Mouse (Mus musculus) kidney, postnatal 0 days (tissue): ENCODE results near the gene Olfr1168. TPM values are rescaled to one million over a fixed set of nuclear protein-coding genes. Genes with fewer than 3 reads are reported as not detected.
"Not testable (repeated sequence)": the region's sequence is repeated elsewhere in the genome, so short reads cannot be mapped to it uniquely, and the experiment has no call there.

Experiments
- ATAC-seq: fragments of 200-750 bp; cut with Nextera tagmentation; replicated peaks from 2 replicates; pipeline ENCODE4 v1.8.0; 2017; ENCODE audit warnings: low read depth, moderate number of reproducible peaks, moderate TSS enrichment, moderate library complexity; ENCODE audit not compliant: low FRiP score
- DNase-seq: peaks from one replicate; pipeline ENCODE4 v3.0.0-alpha.2; 2016; ENCODE audit warnings: low spot score
- H3K27ac ChIP-seq: fragments of 300-500 bp; sonication (generic); 2 replicates; pipeline ENCODE4 v1.5.1; 2014; ENCODE audit warnings: mild to moderate bottlenecking
- H3K27me3 ChIP-seq: fragments of 300-500 bp; sonication (generic); 2 replicates; pipeline ENCODE4 v1.6.1; 2014; ENCODE audit warnings: low read length, mixed read lengths; ENCODE audit not compliant: insufficient read depth
- H3K36me3 ChIP-seq: fragments of 300-500 bp; sonication (generic); 2 replicates; pipeline ENCODE4 v1.6.1; 2014; ENCODE audit warnings: low read length, mixed read lengths; ENCODE audit not compliant: insufficient read depth
- H3K4me1 ChIP-seq: fragments of 300-500 bp; sonication (generic); replicated peaks from 2 replicates; pipeline ENCODE4 v1.6.1; 2014; ENCODE audit warnings: antibody characterized with exemption, low read length, mixed read lengths; ENCODE audit not compliant: insufficient read depth
- H3K4me2 ChIP-seq: fragments of 300-500 bp; sonication (generic); 2 replicates; pipeline ENCODE4 v1.6.1; 2014; ENCODE audit warnings: mild to moderate bottlenecking, low read length, moderate library complexity, mixed read lengths
- H3K4me3 ChIP-seq: fragments of 300-500 bp; sonication (generic); replicated peaks from 2 replicates; pipeline ENCODE4 v1.5.1; 2014; ENCODE audit warnings: low read depth, low read length
- H3K9ac ChIP-seq: fragments of 300-500 bp; sonication (generic); 2 replicates; pipeline ENCODE4 v1.6.1; 2014; ENCODE audit warnings: low read depth, low read length
- H3K9me3 ChIP-seq: fragments of 300-500 bp; sonication (generic); replicated peaks from 2 replicates; pipeline ENCODE4 v1.6.1; 2016; ENCODE audit warnings: low read length, inconsistent platforms, mixed read lengths
- CTCF ChIP-seq: IDR thresholded peaks from 2 replicates; pipeline ENCODE4 v1.5.1; 2016; ENCODE audit warnings: antibody characterized with exemption, low read depth, mild to moderate bottlenecking, moderate library complexity
- WGBS: fragments of 180-500 bp; shearing (Covaris S2); extraction: QIAGEN DNeasy Blood & Tissue Kit; methylation state at CpG from one replicate; pipeline ENCODE4 v1.1.7; 2014; 5-methylcytosine and 5-hydroxymethylcytosine counted together
- polyA plus RNA-seq: library from polyadenylated mRNA; unstranded; fragments of >200 nt; fragmentation: Nextera tagmentation; extraction: Ambion mirVana; gene quantifications from 2 replicates; pipeline ENCODE4 v1.2.1, GENCODE M21; 2015

The Olfr1168 gene
- not detected in 2 replicates for polyA plus RNA-seq

- Histone ChIP-seq H3K9ac (no peak within 1 kb of the TSS), H3K4me2 (no peak within 1 kb of the TSS), H3K27ac (no peak within 1 kb of the TSS), H3K9me3 (no peaks in the 10 kb centered on the region), H3K4me1 (no peaks in the 10 kb centered on the region), H3K4me3 (no peak within 1 kb of the TSS), H3K36me3 (no peaks in the 10 kb centered on the region), H3K27me3 (no peaks in the 10 kb centered on the region)
- WGBS, result 81% methylated on average over 2 of the region's 2 CpGs
- no peak for TF ChIP-seq CTCF
- no peak for ATAC-seq
- no peak for DNase-seq
These were observed at the start of gene Olfr1168 for GRCm38 (mm10) chr2:88181580-88181979. Gene Olfr1168 (plus strand): TSS chr2:88181880.

GRCm38 (mm10) chr2:88155093-88155492, 26.6 kb upstream of the Olfr1168 start, which contains the start of gene Olfr1167:
Gene Olfr1167 (minus strand): TSS chr2:88155193.
- WGBS, result 88% methylated on average over 1 of the region's 1 CpGs
- H3K9ac ChIP-seq, H3K27ac ChIP-seq, H3K27me3 ChIP-seq, DNase-seq, ATAC-seq, H3K9me3 ChIP-seq, H3K4me1 ChIP-seq, H3K36me3 ChIP-seq, H3K4me3 ChIP-seq, H3K4me2 ChIP-seq: not testable (repeated sequence)

GRCm38 (mm10) chr2:88220784-88221183, 39.1 kb downstream of the Olfr1168 start:
- DNase-seq (no peak), ATAC-seq (no peak)
- WGBS, result 90% methylated on average over 1 of the region's 1 CpGs
- Histone ChIP-seq H3K36me3 (no peaks in the 10 kb centered on the region), H3K9me3 (no peaks in the 10 kb centered on the region), H3K4me2 (no peak overlapping the region), H3K4me3 (no peak overlapping the region), H3K27me3 (no peaks in the 10 kb centered on the region), H3K4me1 (no peaks in the 10 kb centered on the region), H3K27ac (no peak overlapping the region), H3K9ac (no peak overlapping the region)
- no peak for TF ChIP-seq CTCF

- no peak for TF ChIP-seq CTCF
- ATAC-seq (no peak), DNase-seq (no peak)
- WGBS, result 76% methylated on average over 1 of the region's 1 CpGs
- Histone ChIP-seq H3K9me3 (no peaks in the 10 kb centered on the region), H3K4me2 (no peak within 1 kb of the TSS), H3K27me3 (no peaks in the 10 kb centered on the region), H3K9ac (no peak within 1 kb of the TSS), H3K4me1 (no peaks in the 10 kb centered on the region), H3K27ac (no peak within 1 kb of the TSS), H3K4me3 (no peak within 1 kb of the TSS), H3K36me3 (no peaks in the 10 kb centered on the region)
These were observed 46.6 kb downstream of the Olfr1168 start, which contains the start of gene Olfr1170 for GRCm38 (mm10) chr2:88228234-88228633. Gene Olfr1170 (minus strand): TSS chr2:88228334.

Other genes with a start within 250 kb of the Olfr1168 start
- not detected in 2 replicates for gene Olfr1155, start 236.7 kb upstream of the Olfr1168 start, polyA plus RNA-seq
- not detected in 2 replicates for gene Olfr1156, start 228.8 kb upstream of the Olfr1168 start, polyA plus RNA-seq
- gene Olfr1157, start 213.6 kb upstream of the Olfr1168 start, polyA plus RNA-seq, result not detected in 2 replicates
- not detected in 2 replicates for gene Olfr74, start 207.2 kb upstream of the Olfr1168 start, polyA plus RNA-seq
- gene Olfr1158, start 191.8 kb upstream of the Olfr1168 start, polyA plus RNA-seq, result not detected in 2 replicates
- gene Olfr1160, start 173.6 kb upstream of the Olfr1168 start, polyA plus RNA-seq, result not detected in 2 replicates
- not detected in 2 replicates for gene Olfr1161, start 159.1 kb upstream of the Olfr1168 start, polyA plus RNA-seq
- gene Olfr73, start 144.2 kb upstream of the Olfr1168 start, polyA plus RNA-seq, result not detected in 2 replicates
- gene Olfr1162, start 130.8 kb upstream of the Olfr1168 start, polyA plus RNA-seq, result not detected in 2 replicates
- not detected in 2 replicates for gene Olfr1163, start 110.0 kb upstream of the Olfr1168 start, polyA plus RNA-seq
- gene Olfr1164, start 87.9 kb upstream of the Olfr1168 start, polyA plus RNA-seq, result not detected in 2 replicates
- not detected in 2 replicates for gene Olfr1166, start 53.6 kb upstream of the Olfr1168 start, polyA plus RNA-seq
- not detected in 2 replicates for gene Olfr1167, start 26.7 kb upstream of the Olfr1168 start, polyA plus RNA-seq
- gene Olfr1170, start 46.5 kb downstream of the Olfr1168 start, polyA plus RNA-seq, result not detected in 2 replicates
- gene Olfr1173, start 98.0 kb downstream of the Olfr1168 start, polyA plus RNA-seq, result not detected in 2 replicates
- gene Olfr1174-ps, start 133.3 kb downstream of the Olfr1168 start, polyA plus RNA-seq, result not detected in 2 replicates
- gene Olfr1175-ps, start 145.3 kb downstream of the Olfr1168 start, polyA plus RNA-seq, result not detected in 2 replicates
- not detected in 2 replicates for gene Olfr1176, start 154.8 kb downstream of the Olfr1168 start, polyA plus RNA-seq
- gene Olfr1177-ps, start 164.6 kb downstream of the Olfr1168 start, polyA plus RNA-seq, result not detected in 2 replicates
- gene Olfr1178, start 205.2 kb downstream of the Olfr1168 start, polyA plus RNA-seq, result not detected in 2 replicates
- gene Olfr1179, start 224.6 kb downstream of the Olfr1168 start, polyA plus RNA-seq, result not detected in 2 replicates
- gene Olfr1180, start 237.3 kb downstream of the Olfr1168 start, polyA plus RNA-seq, result not detected in 2 replicates
- not detected in 2 replicates for gene Olfr1181, start 244.3 kb downstream of the Olfr1168 start, polyA plus RNA-seq